Mouse (Mus musculus): ENCODE measurements around the gene Colca2. TPM values are rescaled to one million over a fixed set of nuclear protein-coding genes. Genes with fewer than 3 reads are reported as not detected.

Gene Colca2
- polyA plus RNA-seq, 1 experiment from 2014 or later = 1.00 TPM

DNA sequence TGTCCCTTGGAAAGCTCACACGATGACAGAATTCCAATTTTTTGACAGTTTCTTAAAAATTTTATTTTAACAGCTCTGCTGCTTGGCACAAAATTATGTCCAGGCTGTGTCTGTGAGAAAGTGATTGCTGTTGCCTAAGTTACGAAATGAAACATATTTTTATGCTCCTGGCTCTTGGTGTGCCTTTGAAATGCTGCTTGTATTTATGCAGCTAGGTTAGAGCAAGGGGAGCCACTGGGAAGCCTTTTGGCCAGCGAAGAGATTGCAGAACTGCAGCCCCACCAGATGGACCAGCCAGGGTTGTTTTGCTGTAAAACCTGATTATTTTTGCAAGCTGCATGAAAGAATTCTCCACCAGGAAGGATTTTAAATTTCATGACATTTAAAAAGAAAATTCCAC lies 26.8 kb upstream of the Colca2 start:
- Histone ChIP-seq H3K4me2 (no peak overlapping the region), H3K4me3 (no peak overlapping the region), H3K9ac (no peak overlapping the region), H3K4me1 (replicated peaks) (no peaks in the 10 kb centered on the region), H3K27ac (no peak overlapping the region), H3K27me3 (no peaks in the 10 kb centered on the region), H3K36me3 (no peaks in the 10 kb centered on the region), H3K9me3 (no peaks in the 10 kb centered on the region)
- ATAC-seq (ENCODE audit: low FRiP score) = no peak
- WGBS = 77% methylated on average over 3 of the region's 3 CpGs

DNA sequence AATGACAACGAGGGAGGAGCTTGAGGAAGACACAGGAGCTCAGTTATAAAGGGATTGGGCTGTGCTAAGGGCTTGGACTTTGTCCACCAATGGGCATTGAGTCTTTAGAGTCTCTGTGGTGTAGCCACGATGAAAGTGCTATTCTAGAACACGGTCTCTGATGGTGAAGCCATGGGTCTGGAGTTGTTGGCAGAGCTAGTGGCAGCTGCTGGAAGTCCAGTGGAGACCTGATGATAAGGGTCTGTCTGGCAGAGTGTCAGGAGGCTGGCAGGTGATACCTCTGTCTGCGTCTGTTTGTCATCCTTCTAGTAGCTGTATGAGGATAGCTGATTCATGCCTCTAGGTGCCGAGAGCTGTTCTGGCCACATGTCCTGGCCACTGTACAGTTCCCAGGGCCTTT lies 25.6 kb upstream of the Colca2 start:
- ATAC-seq (ENCODE audit: low FRiP score) = no peak
- WGBS = 82% methylated on average over 5 of the region's 5 CpGs

DNA sequence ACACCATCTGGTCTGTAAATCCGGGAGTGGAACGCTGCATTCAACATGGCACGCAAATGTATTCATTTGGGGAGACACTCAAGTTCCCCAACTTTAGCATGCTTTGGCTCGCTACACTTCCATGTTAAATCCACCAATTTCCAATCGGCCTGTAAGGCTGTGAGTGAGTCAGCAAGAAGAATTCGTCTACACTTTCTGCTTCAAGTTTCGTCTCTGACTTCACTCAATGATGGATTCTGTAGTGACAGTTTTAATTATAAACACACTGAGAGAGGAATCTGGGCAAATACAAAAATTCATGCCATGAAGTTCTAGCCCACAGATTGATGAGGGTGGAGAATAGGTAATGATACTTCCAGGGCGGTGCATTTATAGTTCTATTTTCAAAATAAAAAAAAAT lies 15.2 kb upstream of the Colca2 start:
- Histone ChIP-seq H3K9ac (no peak overlapping the region), H3K27me3 (0 out of 2 replicates have a peak, but pooled peaks cover 5% of the 10 kb centered on the region), H3K9me3 (no peaks in the 10 kb centered on the region), H3K4me3 (no peak overlapping the region), H3K27ac (no peak overlapping the region), H3K4me1 (replicated peaks) (no peaks in the 10 kb centered on the region), H3K4me2 (no peak overlapping the region), H3K36me3 (no peaks in the 10 kb centered on the region)
- WGBS = 80% methylated on average over 8 of the region's 8 CpGs
- ATAC-seq (ENCODE audit: low FRiP score) = no peak

More for the DNA sequence above, 25.6 kb upstream of the Colca2 start:
- H3K27me3 ChIP-seq = no peaks in the 10 kb centered on the region
- no peaks in the 10 kb centered on the region for H3K9me3 ChIP-seq
- no peak overlapping the region for H3K27ac ChIP-seq
- H3K4me1 ChIP-seq (replicated peaks) = no peaks in the 10 kb centered on the region
- H3K9ac ChIP-seq = no peak overlapping the region
- no peaks in the 10 kb centered on the region for H3K36me3 ChIP-seq
- no peak overlapping the region for H3K4me2 ChIP-seq
- no peak overlapping the region for H3K4me3 ChIP-seq

- no peak overlapping the region for H3K9ac ChIP-seq
- H3K27me3 ChIP-seq = 0 out of 2 replicates have a peak, but pooled peaks cover 5% of the 10 kb centered on the region
- no peaks in the 10 kb centered on the region for H3K4me1 ChIP-seq (replicated peaks)
- H3K4me2 ChIP-seq = no peak overlapping the region
- WGBS = 40% methylated on average over 4 of the region's 4 CpGs
- H3K36me3 ChIP-seq = no peaks in the 10 kb centered on the region
- H3K4me3 ChIP-seq = no peak overlapping the region
- ATAC-seq (ENCODE audit: low FRiP score) = 0 out of 2 replicates have a peak, but pooled peaks have one; percentile 54
- H3K27ac ChIP-seq = no peak overlapping the region
- no peaks in the 10 kb centered on the region for H3K9me3 ChIP-seq
These were observed 14.3 kb upstream of the Colca2 start for GRCm38 (mm10) chr9:51292674-51293073.

DNA sequence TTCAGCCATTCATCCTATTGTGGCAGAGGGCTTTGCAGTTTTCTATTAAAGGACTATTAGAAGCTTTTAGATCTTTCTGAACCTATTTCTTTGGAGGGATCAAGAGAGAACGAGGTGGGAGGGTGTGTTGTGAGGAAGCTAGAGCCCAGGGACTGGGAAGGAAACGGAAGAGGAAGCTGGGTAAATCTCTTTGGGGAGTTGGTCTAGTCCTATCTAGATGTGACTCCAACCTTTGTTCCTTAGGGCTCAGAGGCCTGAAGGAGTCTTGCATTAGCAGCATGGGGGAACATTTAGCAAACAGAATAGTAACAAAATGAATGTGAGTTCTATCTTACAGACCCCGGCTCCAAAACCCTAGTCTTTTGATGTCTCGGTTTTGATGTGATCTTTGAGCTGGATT lies 12.6 kb upstream of the Colca2 start:
- 0 out of 2 replicates have a peak, but pooled peaks cover 5% of the 10 kb centered on the region for H3K27me3 ChIP-seq
- no peaks in the 10 kb centered on the region for H3K9me3 ChIP-seq
- H3K4me2 ChIP-seq = no peak overlapping the region
- 83% methylated on average over 4 of the region's 4 CpGs for WGBS
- no peaks in the 10 kb centered on the region for H3K4me1 ChIP-seq (replicated peaks)
- no peak overlapping the region for H3K27ac ChIP-seq
- ATAC-seq (ENCODE audit: low FRiP score) = no peak
- H3K36me3 ChIP-seq = no peaks in the 10 kb centered on the region
- no peak overlapping the region for H3K9ac ChIP-seq
- no peak overlapping the region for H3K4me3 ChIP-seq

GRCm38 (mm10) chr9:51286079-51286478 lies 7.7 kb upstream of the Colca2 start:
- no peak for ATAC-seq (ENCODE audit: low FRiP score)
- no peak overlapping the region for H3K9ac ChIP-seq
- 62% methylated on average over 2 of the region's 2 CpGs for WGBS

GRCm38 (mm10) chr9:51277834-51278498 lies 403 bp downstream of the Colca2 start:
- peak overlapping the region; percentile 65 for H3K4me2 ChIP-seq
- H3K9me3 ChIP-seq = no peaks in the 10 kb centered on the region
- H3K4me1 ChIP-seq (replicated peaks) = peaks cover 17% of the 10 kb centered on the region
- WGBS = 25% methylated on average over 13 of the region's 13 CpGs
- H3K36me3 ChIP-seq = no peaks in the 10 kb centered on the region
- H3K4me3 ChIP-seq = peak overlapping the region; percentile 43
- H3K27me3 ChIP-seq = peaks cover 50% of the 10 kb centered on the region
- H3K27ac ChIP-seq = no peak overlapping the region
- peak overlapping the region; percentile 58 for H3K9ac ChIP-seq
- peak; percentile 49; the same call in 1 of the 2 replicates for ATAC-seq (ENCODE audit: low FRiP score)

More at GRCm38 (mm10) chr9:51286079-51286478, 7.7 kb upstream of the Colca2 start:
- no peak overlapping the region for H3K27ac ChIP-seq
- H3K27me3 ChIP-seq = peaks cover 8% of the 10 kb centered on the region
- no peak overlapping the region for H3K4me3 ChIP-seq
- H3K4me1 ChIP-seq (replicated peaks) = no peaks in the 10 kb centered on the region
- H3K4me2 ChIP-seq = no peak overlapping the region
- H3K9me3 ChIP-seq = no peaks in the 10 kb centered on the region
- no peaks in the 10 kb centered on the region for H3K36me3 ChIP-seq

- 51% methylated on average over 4 of the region's 4 CpGs for WGBS
- Histone ChIP-seq H3K9me3 (no peaks in the 10 kb centered on the region), H3K36me3 (no peaks in the 10 kb centered on the region), H3K27ac (no peak overlapping the region), H3K4me1 (replicated peaks) (peaks cover 17% of the 10 kb centered on the region), H3K4me2 (no peak overlapping the region), H3K9ac (no peak overlapping the region), H3K27me3 (peaks cover 32% of the 10 kb centered on the region), H3K4me3 (no peak overlapping the region)
- no peak for ATAC-seq (ENCODE audit: low FRiP score)
These were observed 3.7 kb downstream of the Colca2 start for GRCm38 (mm10) chr9:51274678-51275077.

GRCm38 (mm10) chr9:51273581-51274154 lies 4.7 kb downstream of the Colca2 start:
- Histone ChIP-seq H3K4me1 (replicated peaks) (peaks cover 9% of the 10 kb centered on the region), H3K36me3 (no peaks in the 10 kb centered on the region), H3K4me3 (no peak overlapping the region), H3K9me3 (no peaks in the 10 kb centered on the region), H3K9ac (no peak overlapping the region), H3K27ac (no peak overlapping the region), H3K4me2 (no peak overlapping the region), H3K27me3 (peaks cover 22% of the 10 kb centered on the region)
- WGBS = 79% methylated on average over 9 of the region's 9 CpGs
- ATAC-seq (ENCODE audit: low FRiP score) = no peak

DNA sequence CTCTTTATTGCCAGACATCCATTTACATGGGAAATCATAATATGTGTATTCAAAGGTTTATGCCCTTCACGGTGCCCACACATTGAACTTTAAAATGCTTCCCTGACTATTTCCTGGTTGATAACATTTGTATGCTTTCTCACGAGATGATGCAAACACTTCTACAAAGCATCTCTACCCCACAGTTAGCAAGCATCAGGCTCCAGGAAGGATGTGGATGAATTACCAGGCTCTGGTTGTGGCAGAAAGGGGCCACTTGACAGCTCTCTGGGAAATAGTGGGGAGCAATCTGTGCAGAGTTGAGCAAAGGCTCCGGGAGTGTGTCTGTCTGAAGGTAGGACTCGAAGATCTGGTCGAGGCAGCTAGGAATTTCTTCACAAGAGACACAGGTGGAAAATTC lies 6.3 kb downstream of the Colca2 start:
- 86% methylated on average over 5 of the region's 5 CpGs for WGBS
- Histone ChIP-seq H3K4me3 (no peak overlapping the region), H3K9ac (no peak overlapping the region), H3K27me3 (peaks cover 11% of the 10 kb centered on the region; the same call in 1 of the 2 replicates), H3K4me2 (no peak overlapping the region), H3K9me3 (no peaks in the 10 kb centered on the region), H3K4me1 (replicated peaks) (no peaks in the 10 kb centered on the region), H3K36me3 (no peaks in the 10 kb centered on the region), H3K27ac (no peak overlapping the region)
- ATAC-seq (ENCODE audit: low FRiP score) = no peak

GRCm38 (mm10) chr9:51271073-51271472 lies 7.3 kb downstream of the Colca2 start:
- Histone ChIP-seq H3K9me3 (no peaks in the 10 kb centered on the region), H3K36me3 (no peaks in the 10 kb centered on the region), H3K4me3 (no peak overlapping the region), H3K27me3 (peaks cover 9% of the 10 kb centered on the region; the same call in 1 of the 2 replicates), H3K4me2 (no peak overlapping the region), H3K9ac (no peak overlapping the region), H3K4me1 (replicated peaks) (no peaks in the 10 kb centered on the region), H3K27ac (no peak overlapping the region)
- WGBS = 66% methylated on average over 8 of the region's 8 CpGs
- ATAC-seq (ENCODE audit: low FRiP score) = no peak

- Histone ChIP-seq H3K9me3 (no peaks in the 10 kb centered on the region), H3K4me1 (replicated peaks) (no peaks in the 10 kb centered on the region), H3K27ac (no peak overlapping the region), H3K4me3 (no peak overlapping the region), H3K36me3 (no peaks in the 10 kb centered on the region), H3K4me2 (no peak overlapping the region), H3K9ac (no peak overlapping the region), H3K27me3 (peaks cover 5% of the 10 kb centered on the region; the same call in 1 of the 2 replicates)
- whole genome bisulfite sequencing = 71% methylated on average over 5 of the region's 5 CpGs
- ATAC-seq (ENCODE audit: low FRiP score) = no peak
These were observed 9.5 kb downstream of the Colca2 start for GRCm38 (mm10) chr9:51268852-51269251.

DNA sequence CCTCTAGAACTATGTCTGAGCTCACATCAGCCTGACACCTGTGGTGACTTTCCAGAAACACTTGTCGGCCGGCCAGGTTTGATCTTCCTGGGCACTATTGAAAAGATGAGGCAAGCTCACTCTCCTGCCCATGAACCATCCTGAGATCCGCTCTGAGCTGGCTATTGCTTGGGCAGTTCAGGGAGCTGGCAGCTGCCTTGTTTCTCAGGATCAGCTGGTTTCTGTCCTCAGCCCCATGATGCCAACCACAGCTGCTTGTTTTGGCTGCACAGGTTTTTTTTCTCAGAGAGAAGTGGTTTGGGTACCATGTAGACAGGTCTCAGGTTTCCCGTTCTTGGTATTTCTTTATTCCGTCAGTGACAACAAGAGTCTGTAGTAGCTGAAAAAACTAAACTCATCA lies 19.9 kb downstream of the Colca2 start:
- Histone ChIP-seq H3K4me3 (no peak overlapping the region), H3K4me2 (no peak overlapping the region), H3K9me3 (no peaks in the 10 kb centered on the region), H3K36me3 (no peaks in the 10 kb centered on the region), H3K27me3 (no peaks in the 10 kb centered on the region), H3K27ac (no peak overlapping the region), H3K4me1 (replicated peaks) (no peaks in the 10 kb centered on the region), H3K9ac (no peak overlapping the region)
- no peak for ATAC-seq (ENCODE audit: low FRiP score)
- 86% methylated on average over 5 of the region's 5 CpGs for WGBS
